Mouse (Mus musculus): ENCODE results near the gene Gm13285.
"Not testable (repeated sequence)": the region's sequence is repeated elsewhere in the genome, so short reads cannot be mapped to it uniquely, and the experiment has no call there.

DNA sequence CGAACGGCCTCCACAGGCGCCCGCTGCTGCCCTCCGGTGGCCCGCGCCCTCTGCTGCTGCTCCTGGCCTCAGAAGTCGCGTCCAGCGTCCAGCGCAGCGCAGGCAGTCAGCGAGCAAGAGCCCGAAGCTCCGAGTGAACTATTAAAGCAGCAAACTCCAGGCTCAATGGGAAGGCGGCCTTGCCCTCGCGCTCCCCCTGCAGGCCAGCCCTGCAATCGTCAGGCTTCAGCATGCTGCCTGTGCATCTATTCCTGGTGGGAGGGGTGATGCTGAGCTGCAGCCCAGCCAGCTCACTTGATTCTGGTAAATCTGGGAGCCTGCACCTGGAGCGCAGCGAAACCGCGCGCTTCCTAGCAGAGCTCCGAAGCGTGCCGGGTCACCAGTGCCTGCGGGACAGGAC, 11.1 kb upstream of the Gm13285 start, which contains the start of gene Gm13277:
- TF ChIP-seq CTCF (IDR thresholded peaks at IDR 0.05; ENCODE audit: borderline replicate concordance, insufficient read depth, low read length), result peak; percentile 43; the same call in 1 of the 2 replicates
- TF ChIP-seq POLR2A (IDR thresholded peaks at IDR 0.05; ENCODE audit: low read depth, low read length), result not testable (repeated sequence)

Measured in embryonic fibroblast, embryonic 13.5 days (primary cell).